Mouse (Mus musculus): ENCODE measurements around the gene Agbl1. TPM values are rescaled to one million over a fixed set of nuclear protein-coding genes. Genes with fewer than 3 reads are reported as not detected.

Agbl1 gene
- total and polyA plus RNA-seq, 3 experiments = not detected

GRCm38 (mm10) chr7:76462361-76463001 lies 232.8 kb downstream of the Agbl1 start:
- no peak for TF ChIP-seq GATA1 (IDR thresholded peaks at IDR 0.05; ENCODE audit: borderline replicate concordance, low read length)
- no peak for TF ChIP-seq GATA2 (IDR thresholded peaks at IDR 0.05; ENCODE audit: borderline replicate concordance, low read depth, low read length)
- TF ChIP-seq POLR2AphosphoS5 (IDR thresholded peaks at IDR 0.05; ENCODE audit: insufficient replicate concordance, low read depth, low read length) = no peak
- TF ChIP-seq TAL1 (conservative IDR thresholded peaks at IDR 0.05; ENCODE audit: low read depth, low read length) = no peak
- no peak for TF ChIP-seq CTCF (IDR thresholded peaks at IDR 0.05; ENCODE audit: low read depth, low read length)
- DNase-seq (ENCODE audit: low spot score) (no peak), ATAC-seq (ENCODE audit: extremely low read depth, insufficient number of reproducible peaks, low FRiP score, poor library complexity, severe bottlenecking) (no peak)
- H3K36me3 ChIP-seq (replicated peaks) = no peaks in the 10 kb centered on the region
- no peaks in the 10 kb centered on the region for H3K9me3 ChIP-seq (replicated peaks)
- H3K4me1 ChIP-seq (ENCODE audit: insufficient read depth, low read depth, low read length) = no peaks in the 10 kb centered on the region
- H3K4me3 ChIP-seq (ENCODE audit: low read depth, low read length) = no peak overlapping the region
- no peaks in the 10 kb centered on the region for H3K27me3 ChIP-seq (ENCODE audit: insufficient read depth, low read length)

GRCm38 (mm10) chr7:76466427-76466826 lies 236.7 kb downstream of the Agbl1 start:
- DNase-seq (ENCODE audit: low spot score) (no peak), ATAC-seq (ENCODE audit: extremely low read depth, insufficient number of reproducible peaks, low FRiP score, poor library complexity, severe bottlenecking) (no peak)
- Histone ChIP-seq H3K27me3 (ENCODE audit: insufficient read depth, low read length) (no peaks in the 10 kb centered on the region), H3K36me3 (replicated peaks) (no peaks in the 10 kb centered on the region), H3K9me3 (replicated peaks) (no peaks in the 10 kb centered on the region), H3K4me3 (ENCODE audit: low read depth, low read length) (no peak overlapping the region), H3K4me1 (ENCODE audit: insufficient read depth, low read depth, low read length) (no peaks in the 10 kb centered on the region)
- TF ChIP-seq GATA2 (IDR thresholded peaks at IDR 0.05; ENCODE audit: borderline replicate concordance, low read depth, low read length) (no peak), CTCF (IDR thresholded peaks at IDR 0.05; ENCODE audit: low read depth, low read length) (no peak), TAL1 (conservative IDR thresholded peaks at IDR 0.05; ENCODE audit: low read depth, low read length) (no peak), POLR2AphosphoS5 (IDR thresholded peaks at IDR 0.05; ENCODE audit: insufficient replicate concordance, low read depth, low read length) (no peak), GATA1 (IDR thresholded peaks at IDR 0.05; ENCODE audit: borderline replicate concordance, low read length) (no peak)

DNA sequence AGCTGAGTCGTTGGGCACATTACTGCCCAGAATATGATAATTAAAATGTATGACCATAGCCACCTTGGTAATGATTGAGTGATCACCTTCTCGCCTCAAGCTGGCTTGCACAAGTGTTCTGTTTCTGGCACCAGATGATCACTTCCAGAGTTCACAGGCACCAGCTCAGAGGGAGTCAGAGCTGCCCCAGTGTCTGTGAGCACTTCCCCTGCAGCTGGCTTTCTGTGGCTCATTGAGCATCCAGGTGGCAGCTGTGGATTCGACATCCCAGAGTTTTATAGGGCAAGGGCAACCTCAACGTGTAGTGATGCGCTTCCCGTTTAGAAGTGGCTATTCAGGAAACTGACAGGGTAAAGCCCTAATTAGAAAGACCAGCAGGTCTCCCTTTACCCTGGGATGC lies 244.5 kb downstream of the Agbl1 start:
- no peaks in the 10 kb centered on the region; the same call in 1 of the 2 replicates for H3K9me3 ChIP-seq (replicated peaks)
- no peaks in the 10 kb centered on the region for H3K36me3 ChIP-seq (replicated peaks)
- H3K27me3 ChIP-seq (ENCODE audit: insufficient read depth, low read length) = no peaks in the 10 kb centered on the region
- no peaks in the 10 kb centered on the region for H3K4me1 ChIP-seq (ENCODE audit: insufficient read depth, low read depth, low read length)
- no peak for DNase-seq (ENCODE audit: low spot score)
- H3K4me3 ChIP-seq (ENCODE audit: low read depth, low read length) = no peak overlapping the region
- no peak for ATAC-seq (ENCODE audit: extremely low read depth, insufficient number of reproducible peaks, low FRiP score, poor library complexity, severe bottlenecking)
- TF ChIP-seq GATA2 (IDR thresholded peaks at IDR 0.05; ENCODE audit: borderline replicate concordance, low read depth, low read length) (no peak), CTCF (IDR thresholded peaks at IDR 0.05; ENCODE audit: low read depth, low read length) (no peak), TAL1 (conservative IDR thresholded peaks at IDR 0.05; ENCODE audit: low read depth, low read length) (no peak), POLR2AphosphoS5 (IDR thresholded peaks at IDR 0.05; ENCODE audit: insufficient replicate concordance, low read depth, low read length) (no peak), GATA1 (IDR thresholded peaks at IDR 0.05; ENCODE audit: borderline replicate concordance, low read length) (no peak)

DNA sequence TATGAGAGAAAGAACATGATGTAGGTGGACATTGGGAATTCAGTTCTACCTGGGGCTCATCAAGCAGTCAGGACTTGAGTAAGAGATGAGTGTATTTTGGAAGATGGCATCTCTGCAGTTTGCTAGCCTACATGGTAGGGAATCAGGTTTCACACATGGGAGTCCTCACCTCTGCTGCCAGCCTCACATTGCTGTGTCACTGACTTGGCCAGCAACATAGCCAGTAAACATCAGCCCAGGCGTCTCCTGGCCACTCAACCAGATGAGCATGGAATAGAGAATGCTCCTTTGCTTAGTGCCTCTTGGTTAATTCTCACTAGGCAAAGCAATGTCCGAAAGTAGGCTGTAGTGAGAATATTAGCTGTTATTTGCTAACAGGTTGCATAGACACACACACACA lies 255.9 kb downstream of the Agbl1 start:
- TF ChIP-seq GATA2 (IDR thresholded peaks at IDR 0.05; ENCODE audit: borderline replicate concordance, low read depth, low read length) (no peak), POLR2AphosphoS5 (IDR thresholded peaks at IDR 0.05; ENCODE audit: insufficient replicate concordance, low read depth, low read length) (no peak), TAL1 (conservative IDR thresholded peaks at IDR 0.05; ENCODE audit: low read depth, low read length) (no peak)
- no peak for ATAC-seq (ENCODE audit: extremely low read depth, insufficient number of reproducible peaks, low FRiP score, poor library complexity, severe bottlenecking)
- H3K9me3 ChIP-seq (replicated peaks) = peaks cover 2% of the 10 kb centered on the region
- no peaks in the 10 kb centered on the region for H3K36me3 ChIP-seq (replicated peaks)
- no peak overlapping the region for H3K4me3 ChIP-seq (ENCODE audit: low read depth, low read length)
- DNase-seq (ENCODE audit: low spot score) = no peak
- no peaks in the 10 kb centered on the region for H3K27me3 ChIP-seq (ENCODE audit: insufficient read depth, low read length)
- no peaks in the 10 kb centered on the region for H3K4me1 ChIP-seq (ENCODE audit: insufficient read depth, low read depth, low read length)

DNA sequence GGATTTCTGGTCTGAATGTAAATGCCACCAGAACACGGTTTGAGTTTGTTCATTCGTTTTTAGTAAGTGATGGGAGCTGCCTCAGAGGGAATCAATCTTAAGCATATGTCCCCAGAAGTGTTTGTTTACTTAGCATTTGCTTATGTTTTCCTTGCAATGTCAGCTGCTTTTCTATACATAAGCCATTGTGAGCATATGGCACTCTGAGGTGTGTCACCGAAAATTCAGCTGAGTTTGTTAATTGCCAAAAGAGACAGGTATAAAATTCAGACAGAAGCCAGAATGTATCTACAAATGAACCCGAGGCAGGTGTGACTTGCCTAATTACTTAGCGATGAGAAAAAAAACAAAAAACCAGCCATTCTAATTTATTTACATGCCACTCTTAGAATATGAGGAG lies 257.8 kb downstream of the Agbl1 start:
- no peaks in the 10 kb centered on the region for H3K27me3 ChIP-seq (ENCODE audit: insufficient read depth, low read length)
- H3K36me3 ChIP-seq (replicated peaks) = no peaks in the 10 kb centered on the region
- no peak overlapping the region for H3K4me3 ChIP-seq (ENCODE audit: low read depth, low read length)
- no peak for DNase-seq (ENCODE audit: low spot score)
- no peak for TF ChIP-seq POLR2AphosphoS5 (IDR thresholded peaks at IDR 0.05; ENCODE audit: insufficient replicate concordance, low read depth, low read length)
- no peak for TF ChIP-seq GATA2 (IDR thresholded peaks at IDR 0.05; ENCODE audit: borderline replicate concordance, low read depth, low read length)
- TF ChIP-seq TAL1 (conservative IDR thresholded peaks at IDR 0.05; ENCODE audit: low read depth, low read length) = no peak
- TF ChIP-seq CTCF (IDR thresholded peaks at IDR 0.05; ENCODE audit: low read depth, low read length) = no peak
- no peak for TF ChIP-seq GATA1 (IDR thresholded peaks at IDR 0.05; ENCODE audit: borderline replicate concordance, low read length)
- no peak for ATAC-seq (ENCODE audit: extremely low read depth, insufficient number of reproducible peaks, low FRiP score, poor library complexity, severe bottlenecking)
- H3K4me1 ChIP-seq (ENCODE audit: insufficient read depth, low read depth, low read length) = no peaks in the 10 kb centered on the region
- H3K9me3 ChIP-seq (replicated peaks) = peaks cover 2% of the 10 kb centered on the region

DNA sequence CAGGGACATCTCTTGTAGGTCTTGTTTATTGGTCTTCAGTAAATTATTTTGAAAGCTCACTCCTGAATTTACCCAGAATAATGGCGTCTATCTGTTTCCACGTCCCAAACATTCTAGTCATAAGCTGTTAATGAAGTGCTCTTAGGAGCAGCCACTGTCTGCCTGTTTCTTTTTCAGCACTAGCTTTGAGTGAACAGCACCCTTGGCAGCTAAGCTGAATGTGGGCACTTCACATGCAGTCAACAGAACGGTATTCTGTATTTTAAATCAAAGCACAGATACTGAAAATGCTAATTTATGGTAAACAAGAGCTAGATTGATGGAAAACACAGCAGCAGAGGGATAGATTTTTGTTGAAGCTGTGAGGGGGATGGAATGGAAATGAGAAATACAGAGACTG lies 294.6 kb downstream of the Agbl1 start:
- DNase-seq (ENCODE audit: low spot score) = no peak
- TF ChIP-seq TAL1 (conservative IDR thresholded peaks at IDR 0.05; ENCODE audit: low read depth, low read length) (no peak), GATA1 (IDR thresholded peaks at IDR 0.05; ENCODE audit: borderline replicate concordance, low read length) (no peak), POLR2AphosphoS5 (IDR thresholded peaks at IDR 0.05; ENCODE audit: insufficient replicate concordance, low read depth, low read length) (no peak), GATA2 (IDR thresholded peaks at IDR 0.05; ENCODE audit: borderline replicate concordance, low read depth, low read length) (no peak), CTCF (IDR thresholded peaks at IDR 0.05; ENCODE audit: low read depth, low read length) (no peak)
- Histone ChIP-seq H3K4me3 (ENCODE audit: low read depth, low read length) (no peak overlapping the region), H3K4me1 (ENCODE audit: insufficient read depth, low read depth, low read length) (no peaks in the 10 kb centered on the region), H3K9me3 (replicated peaks) (no peaks in the 10 kb centered on the region), H3K27me3 (ENCODE audit: insufficient read depth, low read length) (no peaks in the 10 kb centered on the region), H3K36me3 (replicated peaks) (no peaks in the 10 kb centered on the region)
- no peak for ATAC-seq (ENCODE audit: extremely low read depth, insufficient number of reproducible peaks, low FRiP score, poor library complexity, severe bottlenecking)

All from G1E (cell line).